Mouse (Mus musculus) C2C12 (cell line): Measurements from ENCODE around the gene Ilf3.

Source experiments
- CEBPB ChIP-seq: IDR thresholded peaks from one replicate; pipeline ENCODE4 v1.6.1; 2011; ENCODE audit warnings: low read depth, mild to moderate bottlenecking, control low read depth, moderate library complexity
- CTCF ChIP-seq: IDR thresholded peaks from one replicate; pipeline ENCODE4 v1.5.1; 2011; ENCODE audit not compliant: control insufficient read depth, insufficient read depth, insufficient read length
- FOSL1 ChIP-seq: IDR thresholded peaks from one replicate; pipeline ENCODE4 v1.8.0; 2011; ENCODE audit warnings: mild to moderate bottlenecking, low read length; ENCODE audit not compliant: poor library complexity, insufficient read depth, severe bottlenecking
- MAX ChIP-seq: IDR thresholded peaks from one replicate; pipeline ENCODE4 v1.6.1; 2011; ENCODE audit warnings: mild to moderate bottlenecking, control low read depth

DNA sequence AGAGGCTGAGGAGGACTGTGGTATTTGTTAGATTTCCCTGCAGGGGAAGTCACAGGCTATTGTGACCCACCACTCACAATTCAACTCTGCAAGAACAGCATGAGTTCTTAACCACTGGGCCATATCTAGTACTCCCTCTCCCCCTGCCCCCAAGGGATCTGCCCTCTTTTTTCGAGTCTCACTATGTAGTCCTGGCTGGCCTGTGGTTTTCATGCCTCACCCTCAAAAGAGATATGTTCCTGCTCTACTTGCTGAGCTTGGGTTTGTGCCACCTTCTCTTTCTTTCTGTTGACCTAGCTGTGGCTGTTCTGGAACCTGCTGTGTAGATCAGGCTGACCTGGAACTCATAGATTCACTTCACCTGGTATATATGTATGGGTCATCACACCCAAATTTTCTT lies 4.8 kb downstream of the Ilf3 start:
- TF ChIP-seq CTCF, result no peak
- TF ChIP-seq CEBPB, result no peak
- no peak for TF ChIP-seq MAX
- TF ChIP-seq FOSL1, result no peak
